Mouse (Mus musculus): ENCODE results near the gene Vezf1.

GRCm38 (mm10) chr11:88036761-88037251, 31.3 kb upstream of the Vezf1 start:
- TF ChIP-seq POLR2A (IDR thresholded peaks at IDR 0.05; ENCODE audit: low read depth, low read length) (no peak), MAX (IDR thresholded peaks at IDR 0.05; ENCODE audit: low read length) (no peak), E2F4 (IDR thresholded peaks at IDR 0.05; ENCODE audit: insufficient replicate concordance, low read depth, low read length) (no peak), SIN3A (IDR thresholded peaks at IDR 0.05; ENCODE audit: low read length) (no peak), CTCF (conservative IDR thresholded peaks at IDR 0.05 in 1 of 2, IDR thresholded peaks at IDR 0.05 in 1 of 2; ENCODE audit: low read depth in 2 of 2, low read length in 2 of 2) (no peak), CHD2 (IDR thresholded peaks at IDR 0.05; ENCODE audit: low read length) (no peak)
